Mouse (Mus musculus): ENCODE measurements around the gene Cox15. TPM values are rescaled to one million over a fixed set of nuclear protein-coding genes. Genes with fewer than 3 reads are reported as not detected.
A peak's percentile ranks its signal among the peaks of the same experiment; 100 is the strongest.

Gene Cox15
- polyA plus RNA-seq, 1 experiment from 2014 or later: 10.5 TPM

DNA sequence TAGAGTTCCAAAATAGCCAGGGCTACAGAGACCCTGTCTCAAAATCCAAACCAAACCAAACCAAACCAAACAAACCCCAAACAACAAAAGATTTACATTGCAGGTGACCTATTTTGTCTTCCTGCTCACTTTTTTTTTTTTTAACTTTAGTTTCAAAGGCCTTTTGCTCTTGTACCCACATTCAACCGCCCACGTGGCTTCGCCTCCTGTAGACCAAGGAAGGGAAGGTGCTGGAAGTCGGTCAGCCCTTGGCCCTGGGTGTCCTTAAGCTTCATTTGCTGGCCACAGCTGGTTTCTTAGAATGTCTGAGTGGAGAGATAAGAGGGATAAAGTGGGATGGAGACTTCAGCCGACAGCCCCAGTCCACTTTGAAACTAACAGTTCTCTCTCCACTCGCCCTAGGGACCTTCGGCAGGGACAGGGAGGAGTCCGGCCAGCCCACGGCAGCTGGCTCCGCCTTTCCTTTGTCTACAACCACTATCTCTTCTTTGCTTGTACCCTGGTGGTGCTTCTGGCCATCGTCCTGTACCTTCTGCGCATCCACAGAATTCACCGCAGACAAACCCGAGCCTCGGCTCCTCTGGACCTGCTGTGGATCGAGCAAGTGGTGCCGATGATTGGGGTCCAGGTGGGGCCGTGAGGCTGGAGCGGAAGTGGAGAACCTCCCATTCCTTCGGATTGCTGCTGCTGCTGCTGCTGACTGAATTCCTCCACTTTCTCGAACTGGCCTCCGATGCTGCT is 23.3 kb downstream of the Cox15 start:
- WGBS: 47% methylated on average over 22 of the region's 22 CpGs
- Histone ChIP-seq H3K4me3 (ENCODE audit: low read depth, low read length) (peak overlapping the region; percentile 19; the same call in 1 of the 2 replicates), H3K4me1 (ENCODE audit: control insufficient read depth, insufficient read depth, low read length) (no peaks in the 10 kb centered on the region), H3K9me3 (ENCODE audit: control insufficient read depth, low read length) (no peaks in the 10 kb centered on the region), H3K9ac (ENCODE audit: low read length) (peak overlapping the region; percentile 35), H3K27me3 (ENCODE audit: control insufficient read depth, insufficient read depth, low read length) (no peaks in the 10 kb centered on the region), H3K36me3 (ENCODE audit: control insufficient read depth, insufficient read depth, low read length) (0 out of 2 replicates have a peak, but pooled peaks cover 3% of the 10 kb centered on the region), H3K27ac (ENCODE audit: low read depth, low read length) (no peak overlapping the region; the same call in 1 of the 2 replicates), H3K4me2 (ENCODE audit: low read depth) (peak overlapping the region; percentile 30)
- no peak for ATAC-seq (ENCODE audit: insufficient read depth, low FRiP score, low TSS enrichment)
- peak; percentile 50 for DNase-seq (ENCODE audit: low spot score)

DNA sequence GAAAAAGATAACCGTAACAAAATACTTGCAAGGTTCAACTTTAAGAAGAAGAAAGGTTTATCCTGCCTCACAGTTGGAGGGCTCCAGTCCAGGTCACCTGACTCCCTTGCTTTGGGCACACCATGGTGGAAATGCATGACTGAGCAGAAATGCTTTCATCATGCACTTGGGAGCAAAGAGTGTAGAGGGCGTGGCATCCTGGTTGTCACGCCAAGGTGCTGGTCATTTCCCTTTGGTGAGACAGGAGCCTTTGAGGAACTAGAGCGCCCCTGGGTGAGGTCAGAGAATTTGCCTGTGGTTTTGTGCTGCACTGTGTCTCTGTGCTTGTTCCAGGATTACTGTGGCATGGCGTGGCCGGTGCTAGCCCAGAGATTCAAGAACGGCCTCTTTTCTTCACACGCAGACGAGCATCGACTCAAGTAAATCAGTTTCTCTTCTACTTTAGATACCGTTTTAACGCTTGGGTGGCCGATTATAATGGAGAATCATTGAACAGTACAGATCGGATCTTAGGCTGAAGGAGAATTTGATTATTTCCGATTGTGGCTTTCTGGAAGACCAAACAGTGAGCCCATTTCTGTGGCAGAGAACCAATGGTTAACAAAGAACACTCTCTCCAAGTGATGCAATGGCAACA is 26.2 kb downstream of the Cox15 start:
- no peaks in the 10 kb centered on the region for H3K4me1 ChIP-seq (ENCODE audit: control insufficient read depth, insufficient read depth, low read length)
- 0 out of 2 replicates have a peak, but pooled peaks cover 3% of the 10 kb centered on the region for H3K36me3 ChIP-seq (ENCODE audit: control insufficient read depth, insufficient read depth, low read length)
- H3K27me3 ChIP-seq (ENCODE audit: control insufficient read depth, insufficient read depth, low read length): no peaks in the 10 kb centered on the region
- ATAC-seq (ENCODE audit: insufficient read depth, low FRiP score, low TSS enrichment) (no peak), DNase-seq (ENCODE audit: low spot score) (no peak)
- H3K4me3 ChIP-seq (ENCODE audit: low read depth, low read length): no peak overlapping the region
- H3K27ac ChIP-seq (ENCODE audit: low read depth, low read length): no peak overlapping the region
- no peaks in the 10 kb centered on the region for H3K9me3 ChIP-seq (ENCODE audit: control insufficient read depth, low read length)
- 85% methylated on average over 15 of the region's 15 CpGs for WGBS
- no peak overlapping the region for H3K9ac ChIP-seq (ENCODE audit: low read length)
- H3K4me2 ChIP-seq (ENCODE audit: low read depth): no peak overlapping the region

DNA sequence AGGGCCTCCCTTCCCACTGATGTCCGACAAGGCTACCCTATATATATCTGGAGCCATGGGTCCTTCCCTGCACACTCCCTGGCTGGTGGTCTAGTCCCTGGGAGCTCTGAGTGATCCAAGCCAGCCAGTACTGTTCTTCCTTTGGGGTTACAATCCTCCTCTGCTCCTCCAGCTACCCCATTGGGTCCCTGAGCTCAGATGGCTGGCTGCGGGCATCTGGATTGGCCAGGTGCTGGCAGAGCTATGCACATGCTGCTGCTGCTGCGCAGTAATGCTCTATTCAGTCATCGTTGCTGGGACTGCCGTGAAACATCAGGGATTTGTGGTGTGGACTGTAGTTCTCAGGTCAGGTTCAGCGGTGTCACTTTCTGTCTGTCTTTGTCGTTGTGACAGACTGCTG is 28.0 kb downstream of the Cox15 start:
- H3K4me3 ChIP-seq (ENCODE audit: low read depth, low read length): no peak overlapping the region
- ATAC-seq (ENCODE audit: insufficient read depth, low FRiP score, low TSS enrichment): no peak
- peaks cover 6% of the 10 kb centered on the region; the same call in 1 of the 2 replicates for H3K36me3 ChIP-seq (ENCODE audit: control insufficient read depth, insufficient read depth, low read length)
- no peaks in the 10 kb centered on the region for H3K4me1 ChIP-seq (ENCODE audit: control insufficient read depth, insufficient read depth, low read length)
- H3K9me3 ChIP-seq (ENCODE audit: control insufficient read depth, low read length): no peaks in the 10 kb centered on the region
- no peak overlapping the region for H3K27ac ChIP-seq (ENCODE audit: low read depth, low read length)
- WGBS: 87% methylated on average over 7 of the region's 7 CpGs
- H3K27me3 ChIP-seq (ENCODE audit: control insufficient read depth, insufficient read depth, low read length): no peaks in the 10 kb centered on the region
- no peak for DNase-seq (ENCODE audit: low spot score)
- no peak overlapping the region for H3K4me2 ChIP-seq (ENCODE audit: low read depth)
- no peak overlapping the region for H3K9ac ChIP-seq (ENCODE audit: low read length)

DNA sequence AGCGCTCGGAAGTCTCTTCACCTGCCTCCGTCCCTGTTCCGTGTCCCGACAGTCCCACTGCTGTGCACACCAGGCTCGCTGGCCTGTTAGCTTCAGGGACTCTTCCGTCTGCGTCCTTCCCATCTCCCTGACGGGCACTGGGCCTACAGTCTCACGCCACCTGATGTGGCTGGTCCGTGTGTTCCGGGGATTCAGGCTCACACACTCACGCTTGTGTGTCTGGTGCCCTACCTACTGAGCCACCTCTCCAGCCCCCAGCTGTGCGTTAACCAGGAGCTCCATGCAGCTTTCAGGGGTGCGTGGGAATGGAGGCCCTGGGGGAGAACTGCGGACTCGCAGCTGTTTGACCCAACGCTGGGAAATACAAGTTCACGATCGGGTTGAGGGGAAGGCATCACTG is 28.6 kb downstream of the Cox15 start:
- H3K4me3 ChIP-seq (ENCODE audit: low read depth, low read length): no peak overlapping the region
- 89% methylated on average over 20 of the region's 20 CpGs for WGBS
- peaks cover 6% of the 10 kb centered on the region; the same call in 1 of the 2 replicates for H3K36me3 ChIP-seq (ENCODE audit: control insufficient read depth, insufficient read depth, low read length)
- ATAC-seq (ENCODE audit: insufficient read depth, low FRiP score, low TSS enrichment): no peak
- H3K9me3 ChIP-seq (ENCODE audit: control insufficient read depth, low read length): no peaks in the 10 kb centered on the region
- no peaks in the 10 kb centered on the region for H3K27me3 ChIP-seq (ENCODE audit: control insufficient read depth, insufficient read depth, low read length)
- no peak overlapping the region for H3K9ac ChIP-seq (ENCODE audit: low read length)
- no peak overlapping the region for H3K4me2 ChIP-seq (ENCODE audit: low read depth)
- H3K4me1 ChIP-seq (ENCODE audit: control insufficient read depth, insufficient read depth, low read length): no peaks in the 10 kb centered on the region
- no peak for DNase-seq (ENCODE audit: low spot score)
- no peak overlapping the region for H3K27ac ChIP-seq (ENCODE audit: low read depth, low read length)

DNA sequence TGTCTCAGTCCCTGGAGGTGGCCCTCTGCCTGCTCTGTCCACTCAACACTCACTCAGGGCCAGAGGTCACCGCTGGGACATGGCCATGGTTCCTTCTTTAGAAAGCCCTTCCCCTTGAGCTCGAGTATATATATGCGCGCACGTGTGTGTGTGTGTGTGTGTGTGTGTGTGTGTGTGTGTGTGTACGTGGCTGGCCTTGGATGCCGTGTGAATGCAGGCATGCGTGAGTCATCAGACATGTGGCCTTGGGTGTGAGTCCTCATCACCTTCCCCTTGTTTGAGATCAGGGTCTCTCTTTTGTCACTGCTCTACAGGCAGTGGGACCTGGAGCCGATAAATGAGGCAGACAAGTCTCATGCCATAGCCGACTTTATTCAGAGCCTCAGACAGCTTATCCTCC is 29.3 kb downstream of the Cox15 start:
- H3K9ac ChIP-seq (ENCODE audit: low read length): no peak overlapping the region
- no peak overlapping the region for H3K4me3 ChIP-seq (ENCODE audit: low read depth, low read length)
- DNase-seq (ENCODE audit: low spot score) (no peak), ATAC-seq (ENCODE audit: insufficient read depth, low FRiP score, low TSS enrichment) (no peak)
- H3K36me3 ChIP-seq (ENCODE audit: control insufficient read depth, insufficient read depth, low read length): peaks cover 6% of the 10 kb centered on the region; the same call in 1 of the 2 replicates
- H3K27ac ChIP-seq (ENCODE audit: low read depth, low read length): no peak overlapping the region
- H3K4me2 ChIP-seq (ENCODE audit: low read depth): no peak overlapping the region
- no peaks in the 10 kb centered on the region for H3K9me3 ChIP-seq (ENCODE audit: control insufficient read depth, low read length)
- 91% methylated on average over 10 of the region's 10 CpGs for WGBS
- H3K4me1 ChIP-seq (ENCODE audit: control insufficient read depth, insufficient read depth, low read length): no peaks in the 10 kb centered on the region
- no peaks in the 10 kb centered on the region for H3K27me3 ChIP-seq (ENCODE audit: control insufficient read depth, insufficient read depth, low read length)

DNA sequence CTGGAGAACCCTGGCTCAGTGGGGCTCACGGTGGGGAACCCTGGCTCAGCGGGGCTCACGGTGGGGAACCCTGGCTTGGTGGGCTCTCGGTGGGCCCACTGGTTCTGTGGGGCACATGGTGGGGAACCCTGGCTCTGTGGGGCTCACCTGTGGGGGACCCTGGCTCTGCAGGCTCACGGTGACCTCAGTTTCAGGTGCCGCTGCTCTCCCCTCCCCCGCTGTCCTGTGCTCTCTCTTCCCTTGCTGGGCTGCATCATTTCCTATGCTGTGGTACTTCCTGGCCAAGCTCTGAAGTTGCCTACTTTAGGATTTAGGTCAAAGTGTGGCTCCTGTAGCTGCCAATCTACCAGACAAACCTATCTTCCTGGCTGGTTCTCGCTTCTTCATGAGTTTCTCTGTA is 29.9 kb downstream of the Cox15 start:
- Histone ChIP-seq H3K4me2 (ENCODE audit: low read depth) (no peak overlapping the region), H3K27me3 (ENCODE audit: control insufficient read depth, insufficient read depth, low read length) (no peaks in the 10 kb centered on the region), H3K4me1 (ENCODE audit: control insufficient read depth, insufficient read depth, low read length) (no peaks in the 10 kb centered on the region), H3K9me3 (ENCODE audit: control insufficient read depth, low read length) (no peaks in the 10 kb centered on the region), H3K9ac (ENCODE audit: low read length) (no peak overlapping the region), H3K4me3 (ENCODE audit: low read depth, low read length) (no peak overlapping the region), H3K36me3 (ENCODE audit: control insufficient read depth, insufficient read depth, low read length) (peaks cover 6% of the 10 kb centered on the region; the same call in 1 of the 2 replicates), H3K27ac (ENCODE audit: low read depth, low read length) (no peak overlapping the region)
- 85% methylated on average over 8 of the region's 8 CpGs for WGBS
- DNase-seq (ENCODE audit: low spot score) (no peak), ATAC-seq (ENCODE audit: insufficient read depth, low FRiP score, low TSS enrichment) (no peak)

DNA sequence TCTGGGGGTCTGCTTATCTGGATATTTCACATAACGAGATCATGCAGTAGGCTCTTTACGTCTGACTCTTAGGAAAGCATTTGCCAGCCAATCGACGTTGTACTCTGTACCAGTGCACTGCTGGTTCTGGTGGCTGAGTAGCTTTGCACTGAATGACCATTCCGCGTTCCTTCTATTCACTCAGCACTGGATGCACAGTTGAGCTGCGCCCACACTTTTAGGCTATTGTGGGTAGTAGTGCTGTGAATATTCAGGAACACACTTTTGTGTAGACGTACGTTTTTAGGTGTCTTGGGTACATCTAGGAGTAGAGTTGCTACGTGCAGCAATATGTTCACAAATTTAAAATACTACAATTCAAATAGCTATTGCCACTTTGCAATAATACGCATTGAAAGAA is 32.7 kb downstream of the Cox15 start:
- Histone ChIP-seq H3K4me2 (ENCODE audit: low read depth) (no peak overlapping the region), H3K4me3 (ENCODE audit: low read depth, low read length) (no peak overlapping the region), H3K9me3 (ENCODE audit: control insufficient read depth, low read length) (no peaks in the 10 kb centered on the region), H3K9ac (ENCODE audit: low read length) (no peak overlapping the region), H3K36me3 (ENCODE audit: control insufficient read depth, insufficient read depth, low read length) (peaks cover 2% of the 10 kb centered on the region; the same call in 1 of the 2 replicates), H3K4me1 (ENCODE audit: control insufficient read depth, insufficient read depth, low read length) (no peaks in the 10 kb centered on the region), H3K27me3 (ENCODE audit: control insufficient read depth, insufficient read depth, low read length) (no peaks in the 10 kb centered on the region), H3K27ac (ENCODE audit: low read depth, low read length) (no peak overlapping the region)
- WGBS: 92% methylated on average over 11 of the region's 11 CpGs
- ATAC-seq (ENCODE audit: insufficient read depth, low FRiP score, low TSS enrichment) (no peak), DNase-seq (ENCODE audit: low spot score) (no peak)

DNA sequence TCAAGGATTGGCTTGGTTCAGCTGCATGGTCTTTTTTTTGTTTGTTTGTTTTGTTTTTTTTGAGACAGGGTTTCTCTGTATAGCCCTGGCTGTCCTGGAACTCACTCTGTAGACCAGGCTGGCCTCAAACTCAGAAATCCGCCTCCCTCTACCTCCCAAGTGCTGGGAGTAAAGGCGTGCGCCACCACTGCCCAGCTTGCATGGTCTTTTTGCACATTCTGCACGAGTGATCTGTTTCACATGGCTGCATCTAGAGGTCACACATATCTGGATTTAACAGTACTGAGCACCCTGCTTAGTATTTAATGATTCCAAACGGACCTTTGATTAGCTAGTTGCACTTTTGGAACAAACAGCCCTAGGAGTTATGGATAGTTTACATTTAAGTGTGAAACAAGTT is 40.8 kb downstream of the Cox15 start:
- 0 out of 2 replicates have a peak, but pooled peaks cover 2% of the 10 kb centered on the region for H3K36me3 ChIP-seq (ENCODE audit: control insufficient read depth, insufficient read depth, low read length)
- no peaks in the 10 kb centered on the region for H3K27me3 ChIP-seq (ENCODE audit: control insufficient read depth, insufficient read depth, low read length)
- 71% methylated on average over 5 of the region's 5 CpGs for WGBS
- no peak overlapping the region for H3K4me3 ChIP-seq (ENCODE audit: low read depth, low read length)
- H3K4me1 ChIP-seq (ENCODE audit: control insufficient read depth, insufficient read depth, low read length): no peaks in the 10 kb centered on the region
- ATAC-seq (ENCODE audit: insufficient read depth, low FRiP score, low TSS enrichment): no peak
- DNase-seq (ENCODE audit: low spot score): no peak
- no peak overlapping the region for H3K9ac ChIP-seq (ENCODE audit: low read length)
- H3K27ac ChIP-seq (ENCODE audit: low read depth, low read length): no peak overlapping the region
- H3K4me2 ChIP-seq (ENCODE audit: low read depth): no peak overlapping the region
- no peaks in the 10 kb centered on the region for H3K9me3 ChIP-seq (ENCODE audit: control insufficient read depth, low read length)
